Comparison of ENCODE assay signal across 9 mouse cellular contexts in genomic region chr11:50635051-50635590, GRCm38 (mm10). TPM values are rescaled to one million over a fixed set of nuclear protein-coding genes. Genes with fewer than 3 reads are reported as not detected.
A peak's percentile ranks its signal among the peaks of the same experiment; 100 is the strongest.
DNase-seq lines count a peak whose midpoint lies in the region; ATAC-seq and TF ChIP-seq lines count a peak whose summit lies in the region.
"Had no signal": no experiment of that assay in that cellular context is flagged by ENCODE, and none has a peak within 500 bp of the region (broad histone marks: within the 10 kb centered on the region; RNA-seq: fewer than 3 reads in every experiment).

No protein-coding gene starts in this region.

- H3K9me3 ChIP-seq in kidney, embryonic 16.5 days (ENCODE audit: low read length) = no peaks in the 10 kb centered on the region
- no peaks in the 10 kb centered on the region for H3K9me3 ChIP-seq in limb, embryonic 14.5 days (ENCODE audit: control insufficient read depth, low read length)
- H3K9me3 ChIP-seq in hindbrain, embryonic 13.5 days = no peaks in the 10 kb centered on the region

- H3K4me2 ChIP-seq in kidney, embryonic 16.5 days (replicated peaks; ENCODE audit: low read depth, low read length) = no peak overlapping the region
- no peak overlapping the region for H3K4me2 ChIP-seq in limb, embryonic 14.5 days (replicated peaks; ENCODE audit: low read depth, low read length, severe bottlenecking)
- H3K4me2 ChIP-seq in hindbrain, embryonic 13.5 days = no peak overlapping the region

- peak; percentile 27 for DNase-seq in adrenal gland, adult 2 months
- no peak for DNase-seq in adrenal gland, postnatal 25 days
- peak; percentile 33 for DNase-seq in kidney, adult 11 months
- DNase-seq in gastrocnemius, postnatal 14 days = peak; percentile 36
- DNase-seq in limb, embryonic 14.5 days (ENCODE audit: low spot score) = peak; percentile 54
- no peak for DNase-seq in ovary, postnatal 10 days (ENCODE audit: low spot score)

- H3K36me3 ChIP-seq in kidney, embryonic 16.5 days (ENCODE audit: insufficient read depth, low read length) = no peaks in the 10 kb centered on the region
- no peaks in the 10 kb centered on the region for H3K36me3 ChIP-seq in limb, embryonic 14.5 days (ENCODE audit: control insufficient read depth, insufficient read depth, low read length)
- no peaks in the 10 kb centered on the region for H3K36me3 ChIP-seq in hindbrain, embryonic 13.5 days

- intact Hi-C loops in gastrocnemius, postnatal 14 days (cut with DNase I; ENCODE audit: low total_unique reads) = loop anchor here (5.0 kb wide), 1 partner anchor 267 kb away; no protein-coding TSS in a partner anchor

- H3K4me1 ChIP-seq in kidney, embryonic 16.5 days (ENCODE audit: insufficient read depth, low read length) = peaks cover 14% of the 10 kb centered on the region
- peaks cover 16% of the 10 kb centered on the region for H3K4me1 ChIP-seq in limb, embryonic 14.5 days (ENCODE audit: control insufficient read depth, insufficient read depth, low read length)
- H3K4me1 ChIP-seq in hindbrain, embryonic 13.5 days (replicated peaks) = 0 out of 2 replicates have a peak, but pooled peaks cover 7% of the 10 kb centered on the region

- no peak for TF ChIP-seq POLR2A in limb, embryonic 14.5 days (IDR thresholded peaks at IDR 0.05; ENCODE audit: borderline replicate concordance, extremely low read depth, insufficient read depth, insufficient read length)

- H3K4me3 ChIP-seq in kidney, embryonic 16.5 days (ENCODE audit: low read length) = no peak overlapping the region
- no peak overlapping the region for H3K4me3 ChIP-seq in limb, embryonic 14.5 days (replicated peaks; ENCODE audit: low read length)
- no peak overlapping the region for H3K4me3 ChIP-seq in hindbrain, embryonic 13.5 days
- H3K4me3 ChIP-seq: layer of hippocampus, adult 2 months had no signal

- no peaks in the 10 kb centered on the region for H3K27me3 ChIP-seq in kidney, embryonic 16.5 days (ENCODE audit: insufficient read depth, low read length)
- H3K27me3 ChIP-seq in limb, embryonic 14.5 days (ENCODE audit: control insufficient read depth, insufficient read depth, low read length) = no peaks in the 10 kb centered on the region
- H3K27me3 ChIP-seq in hindbrain, embryonic 13.5 days = no peaks in the 10 kb centered on the region

- 47% methylated on average over 2 of the region's 2 CpGs for WGBS in kidney, embryonic 16.5 days
- WGBS in limb, embryonic 14.5 days = 39% methylated on average over 2 of the region's 2 CpGs
- 78% methylated on average over 2 of the region's 2 CpGs for WGBS in hindbrain, embryonic 13.5 days

- no peak for ATAC-seq in kidney, embryonic 16.5 days (ENCODE audit: low FRiP score, low TSS enrichment)
- ATAC-seq in limb, embryonic 14.5 days (ENCODE audit: low FRiP score, low read depth) = peak; percentile 70
- ATAC-seq in hindbrain, embryonic 13.5 days (ENCODE audit: low FRiP score) = no peak

- no peak overlapping the region; the same call in 1 of the 2 replicates for H3K27ac ChIP-seq in kidney, embryonic 16.5 days (ENCODE audit: low read length)
- peak overlapping the region; percentile 52; the same call in 1 of the 2 replicates for H3K27ac ChIP-seq in limb, embryonic 14.5 days (replicated peaks; ENCODE audit: low read depth, low read length)
- no peak overlapping the region for H3K27ac ChIP-seq in hindbrain, embryonic 13.5 days
- H3K27ac ChIP-seq: layer of hippocampus, adult 2 months had no signal

- no peak overlapping the region for H3K9ac ChIP-seq in kidney, embryonic 16.5 days (replicated peaks; ENCODE audit: low read length)
- H3K9ac ChIP-seq in limb, embryonic 14.5 days (ENCODE audit: low read depth, low read length, severe bottlenecking) = no peak overlapping the region
- H3K9ac ChIP-seq in hindbrain, embryonic 13.5 days = no peak overlapping the region

RNA-seq across cellular contexts. Expression of gene Adamts2, which starts 33.2 kb away (rescaled TPM):
- total RNA-seq in adrenal gland, adult 2 months (2021) = 1 to 10 TPM; 4.4 to 9.1 TPM
- 10.0 and 10.8 TPM in 2 replicates for polyA plus RNA-seq in adrenal gland, adult 2 months (2012; rRNA removed)
- 5.0 and 6.6 TPM in 2 replicates for total RNA-seq in adrenal gland, postnatal 25 days (2021)
- polyA plus RNA-seq in kidney, embryonic 16.5 days (2015; fragmentation: Nextera tagmentation; extraction: Ambion mirVana) = 4.7 and 5.7 TPM in 2 replicates
- 10 to 100 TPM; 19.0 to 26.6 TPM for total RNA-seq in gastrocnemius, postnatal 14 days (2021)
- 34.9 and 38.7 TPM in 2 replicates for polyA plus RNA-seq in limb, embryonic 14.5 days (2012; rRNA removed)
- polyA plus RNA-seq in limb, embryonic 14.5 days (2014; fragmentation: Nextera tagmentation; extraction: Ambion mirVana) = 18.9 and 19.4 TPM in 2 replicates
- polyA plus RNA-seq in hindbrain, embryonic 13.5 days (2015; fragmentation: Nextera tagmentation; extraction: Ambion mirVana) = 3.4 and 3.8 TPM in 2 replicates

Comparison
In these comparisons a context has a peak if more than half of its experiments do, and no peak if none do; other contexts are left out.
1. DNase-seq: peak in adrenal gland, adult 2 months (single experiment), kidney, adult 11 months (single experiment), gastrocnemius, postnatal 14 days (single experiment) and limb, embryonic 14.5 days (single experiment); none in adrenal gland, postnatal 25 days (single experiment) and ovary, postnatal 10 days (single experiment).